Mouse (Mus musculus): ENCODE measurements around the gene Klra8. TPM values are rescaled to one million over a fixed set of nuclear protein-coding genes. Genes with fewer than 3 reads are reported as not detected.
"Not testable (repeated sequence)": the region's sequence is repeated elsewhere in the genome, so short reads cannot be mapped to it uniquely, and the experiment has no call there.

The Klra8 gene
- not detected in 2 replicates for polyA plus RNA-seq (2014; fragmentation: Nextera tagmentation; extraction: Ambion mirVana)

- not testable (repeated sequence) for H3K27me3 ChIP-seq (ENCODE audit: control insufficient read depth, insufficient read depth, low read length); H3K27ac ChIP-seq (ENCODE audit: low read depth, low read length); DNase-seq (ENCODE audit: low spot score); H3K4me3 ChIP-seq (ENCODE audit: low read depth, low read length); ATAC-seq (replicated peaks; ENCODE audit: low FRiP score); H3K4me2 ChIP-seq (ENCODE audit: low read depth, low read length, severe bottlenecking); H3K9me3 ChIP-seq (ENCODE audit: control insufficient read depth, low read length); H3K36me3 ChIP-seq (ENCODE audit: control insufficient read depth, insufficient read depth, low read length); H3K9ac ChIP-seq (ENCODE audit: low read length); H3K4me1 ChIP-seq (replicated peaks; ENCODE audit: control insufficient read depth, insufficient read depth, low read length)
- WGBS: 76% methylated on average over 4 of the region's 4 CpGs
Observed at GRCm38 (mm10) chr6:130129798-130130197, at the start of gene Klra8. Gene Klra8 (minus strand): TSS chr6:130129898.

- WGBS: 92% methylated on average over 1 of the region's 1 CpGs
- Histone ChIP-seq H3K4me1 (replicated peaks; ENCODE audit: control insufficient read depth, insufficient read depth, low read length) (no peaks in the 10 kb centered on the region), H3K9ac (ENCODE audit: low read length) (no peak overlapping the region), H3K9me3 (ENCODE audit: control insufficient read depth, low read length) (no peaks in the 10 kb centered on the region), H3K4me2 (ENCODE audit: low read depth, low read length, severe bottlenecking) (no peak overlapping the region), H3K27ac (ENCODE audit: low read depth, low read length) (no peak overlapping the region), H3K4me3 (ENCODE audit: low read depth, low read length) (no peak overlapping the region), H3K36me3 (ENCODE audit: control insufficient read depth, insufficient read depth, low read length) (no peaks in the 10 kb centered on the region), H3K27me3 (ENCODE audit: control insufficient read depth, insufficient read depth, low read length) (no peaks in the 10 kb centered on the region)
- no peak for DNase-seq (ENCODE audit: low spot score)
- ATAC-seq (replicated peaks; ENCODE audit: low FRiP score): no peak
Observed at GRCm38 (mm10) chr6:130110485-130110884, 19.2 kb downstream of the Klra8 start.

- not testable (repeated sequence) for H3K27me3 ChIP-seq (ENCODE audit: control insufficient read depth, insufficient read depth, low read length); H3K4me1 ChIP-seq (replicated peaks; ENCODE audit: control insufficient read depth, insufficient read depth, low read length); H3K4me3 ChIP-seq (ENCODE audit: low read depth, low read length); H3K36me3 ChIP-seq (ENCODE audit: control insufficient read depth, insufficient read depth, low read length); ATAC-seq (replicated peaks; ENCODE audit: low FRiP score); DNase-seq (ENCODE audit: low spot score); H3K9me3 ChIP-seq (ENCODE audit: control insufficient read depth, low read length); H3K9ac ChIP-seq (ENCODE audit: low read length); H3K4me2 ChIP-seq (ENCODE audit: low read depth, low read length, severe bottlenecking); H3K27ac ChIP-seq (ENCODE audit: low read depth, low read length)
- WGBS: 92% methylated on average over 3 of the region's 3 CpGs
Observed at GRCm38 (mm10) chr6:130102743-130103142, 27.0 kb downstream of the Klra8 start.

- Histone ChIP-seq H3K9ac (ENCODE audit: low read length) (no peak overlapping the region), H3K9me3 (ENCODE audit: control insufficient read depth, low read length) (no peaks in the 10 kb centered on the region; the same call in 1 of the 2 replicates), H3K27ac (ENCODE audit: low read depth, low read length) (no peak overlapping the region), H3K4me3 (ENCODE audit: low read depth, low read length) (no peak overlapping the region), H3K36me3 (ENCODE audit: control insufficient read depth, insufficient read depth, low read length) (no peaks in the 10 kb centered on the region), H3K27me3 (ENCODE audit: control insufficient read depth, insufficient read depth, low read length) (no peaks in the 10 kb centered on the region), H3K4me2 (ENCODE audit: low read depth, low read length, severe bottlenecking) (no peak overlapping the region), H3K4me1 (replicated peaks; ENCODE audit: control insufficient read depth, insufficient read depth, low read length) (no peaks in the 10 kb centered on the region)
- ATAC-seq (replicated peaks; ENCODE audit: low FRiP score) (no peak), DNase-seq (ENCODE audit: low spot score) (no peak)
- 76% methylated on average over 5 of the region's 5 CpGs for WGBS
Observed at GRCm38 (mm10) chr6:130092336-130092948, 37.3 kb downstream of the Klra8 start.

DNA sequence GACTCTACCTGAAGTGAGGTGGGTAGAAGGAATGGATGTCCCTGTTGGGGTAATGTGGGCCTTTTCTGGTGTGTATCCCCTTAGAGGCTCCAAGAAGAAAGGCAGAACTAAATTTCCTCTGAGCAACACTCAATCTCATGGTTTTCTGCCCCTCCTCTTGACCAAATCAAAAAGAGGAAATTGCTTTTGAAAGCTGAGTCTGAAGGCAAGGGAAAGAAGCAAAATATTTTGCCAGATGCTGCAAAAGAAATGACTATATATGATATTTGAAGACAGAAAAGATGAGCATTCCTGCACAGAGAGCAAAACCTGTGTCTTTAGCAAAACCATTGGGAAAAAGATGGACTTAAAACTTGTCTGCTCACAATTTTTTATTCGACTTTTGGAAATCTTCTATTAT is 62.5 kb downstream of the Klra8 start, which contains the start of gene Klra4:
Gene Klra4, minus strand, starts transcription at position 101 of the 400 bp plus-strand sequence.
- H3K9ac ChIP-seq (ENCODE audit: low read length); H3K27ac ChIP-seq (ENCODE audit: low read depth, low read length); H3K9me3 ChIP-seq (ENCODE audit: control insufficient read depth, low read length); H3K36me3 ChIP-seq (ENCODE audit: control insufficient read depth, insufficient read depth, low read length); H3K4me2 ChIP-seq (ENCODE audit: low read depth, low read length, severe bottlenecking); DNase-seq (ENCODE audit: low spot score); H3K4me1 ChIP-seq (replicated peaks; ENCODE audit: control insufficient read depth, insufficient read depth, low read length); H3K27me3 ChIP-seq (ENCODE audit: control insufficient read depth, insufficient read depth, low read length); H3K4me3 ChIP-seq (ENCODE audit: low read depth, low read length); ATAC-seq (replicated peaks; ENCODE audit: low FRiP score): not testable (repeated sequence)
- 69% methylated on average over 1 of the region's 1 CpGs for WGBS

Other genes with a start within 250 kb of the Klra8 start
- gene Klra5, start 212.2 kb downstream of the Klra8 start, polyA plus RNA-seq (2014; fragmentation: Nextera tagmentation; extraction: Ambion mirVana): not detected in 2 replicates
- gene Klra6, start 102.9 kb downstream of the Klra8 start, polyA plus RNA-seq (2014; fragmentation: Nextera tagmentation; extraction: Ambion mirVana): not detected in 2 replicates
- not detected in 2 replicates for gene Klra4, start 62.6 kb downstream of the Klra8 start, polyA plus RNA-seq (2014; fragmentation: Nextera tagmentation; extraction: Ambion mirVana)
- gene Klra9, start 63.2 kb upstream of the Klra8 start, polyA plus RNA-seq (2014; fragmentation: Nextera tagmentation; extraction: Ambion mirVana): not detected in 2 replicates
- not detected in 2 replicates for gene Klra7, start 103.4 kb upstream of the Klra8 start, polyA plus RNA-seq (2014; fragmentation: Nextera tagmentation; extraction: Ambion mirVana)
- gene Klra10, start 152.0 kb upstream of the Klra8 start, polyA plus RNA-seq (2014; fragmentation: Nextera tagmentation; extraction: Ambion mirVana): not detected in 2 replicates
- not detected in 2 replicates for gene Klra3, start 207.7 kb upstream of the Klra8 start, polyA plus RNA-seq (2014; fragmentation: Nextera tagmentation; extraction: Ambion mirVana)

Data from forebrain, embryonic 11.5 days (tissue).